8 mouse cellular contexts compared by ENCODE assay signal in genomic region chr6:51177701-51178060, GRCm38 (mm10).
DNase-seq lines count a peak whose midpoint lies in the region; ATAC-seq lines count a peak whose summit lies in the region.

No protein-coding gene starts in this region.

- H3K4me1 ChIP-seq in liver, embryonic 11.5 days (replicated peaks; ENCODE audit: control insufficient read depth, insufficient read depth, low read length), result peaks cover 6% of the 10 kb centered on the region
- H3K4me1 ChIP-seq in embryonic facial prominence, embryonic 11.5 days (ENCODE audit: control insufficient read depth, insufficient read depth, low read length), result peaks cover 2% of the 10 kb centered on the region; the same call in 1 of the 2 replicates
- no peaks in the 10 kb centered on the region for H3K4me1 ChIP-seq in hindbrain, embryonic 14.5 days (replicated peaks; ENCODE audit: control insufficient read depth, insufficient read depth, low read length)
- no peaks in the 10 kb centered on the region for H3K4me1 ChIP-seq in midbrain, embryonic 15.5 days

- H3K4me3 ChIP-seq in liver, embryonic 11.5 days (ENCODE audit: low read depth, low read length), result peak overlapping the region; percentile 43
- peak overlapping the region; percentile 9; the same call in 1 of the 2 replicates for H3K4me3 ChIP-seq in embryonic facial prominence, embryonic 11.5 days (ENCODE audit: low read depth, low read length)
- no peak overlapping the region for H3K4me3 ChIP-seq in hindbrain, embryonic 14.5 days (replicated peaks; ENCODE audit: low read length)
- H3K4me3 ChIP-seq in midbrain, embryonic 15.5 days, result no peak overlapping the region

- H3K9me3 ChIP-seq in liver, embryonic 11.5 days (ENCODE audit: control insufficient read depth, low read length), result no peaks in the 10 kb centered on the region
- H3K9me3 ChIP-seq in embryonic facial prominence, embryonic 11.5 days (replicated peaks; ENCODE audit: control insufficient read depth, low read length), result no peaks in the 10 kb centered on the region
- no peaks in the 10 kb centered on the region for H3K9me3 ChIP-seq in hindbrain, embryonic 14.5 days (ENCODE audit: control insufficient read depth, low read length)
- no peaks in the 10 kb centered on the region for H3K9me3 ChIP-seq in midbrain, embryonic 15.5 days

- ATAC-seq in liver, embryonic 11.5 days (replicated peaks; ENCODE audit: low FRiP score), result no peak
- ATAC-seq in embryonic facial prominence, embryonic 11.5 days (replicated peaks; ENCODE audit: insufficient number of reproducible peaks, low FRiP score, low TSS enrichment, low read depth), result no peak
- no peak for ATAC-seq in hindbrain, embryonic 14.5 days (ENCODE audit: low FRiP score)
- ATAC-seq in midbrain, embryonic 15.5 days (replicated peaks), result no peak

- WGBS in liver, embryonic 11.5 days, result 1% methylated on average over 14 of the region's 14 CpGs
- under 1% methylated on average over 14 of the region's 14 CpGs for WGBS in embryonic facial prominence, embryonic 11.5 days
- 2% methylated on average over 14 of the region's 14 CpGs for WGBS in hindbrain, embryonic 14.5 days
- WGBS in midbrain, embryonic 15.5 days, result 2% methylated on average over 14 of the region's 14 CpGs

- no peak overlapping the region for H3K9ac ChIP-seq in liver, embryonic 11.5 days (ENCODE audit: low read depth, low read length)
- no peak overlapping the region for H3K9ac ChIP-seq in embryonic facial prominence, embryonic 11.5 days (replicated peaks; ENCODE audit: low read length)
- no peak overlapping the region for H3K9ac ChIP-seq in hindbrain, embryonic 14.5 days
- no peak overlapping the region for H3K9ac ChIP-seq in midbrain, embryonic 15.5 days

- DNase-seq in liver, embryonic 11.5 days (ENCODE audit: low spot score), result no peak
- no peak for DNase-seq in liver
- peak; percentile 76 for DNase-seq in embryonic facial prominence, embryonic 11.5 days (ENCODE audit: low spot score)
- DNase-seq in hindbrain, embryonic 14.5 days (ENCODE audit: low spot score), result no peak
- no peak for DNase-seq in yolk sac, embryonic 10.5 days (ENCODE audit: low spot score)
- DNase-seq in spleen, adult 18-20 months, result no peak
- no peak for DNase-seq in spleen, postnatal 14 days (ENCODE audit: low spot score in 2 of 2)

- H3K27ac ChIP-seq in liver, embryonic 11.5 days (ENCODE audit: low read depth, low read length), result no peak overlapping the region
- no peak overlapping the region for H3K27ac ChIP-seq in embryonic facial prominence, embryonic 11.5 days (replicated peaks; ENCODE audit: low read depth, low read length)
- H3K27ac ChIP-seq in hindbrain, embryonic 14.5 days, result no peak overlapping the region
- no peak overlapping the region for H3K27ac ChIP-seq in midbrain, embryonic 15.5 days

- no peaks in the 10 kb centered on the region for H3K36me3 ChIP-seq in liver, embryonic 11.5 days (ENCODE audit: control insufficient read depth, insufficient read depth, low read length)
- no peaks in the 10 kb centered on the region for H3K36me3 ChIP-seq in embryonic facial prominence, embryonic 11.5 days (replicated peaks; ENCODE audit: control insufficient read depth, insufficient read depth, low read depth, low read length)
- H3K36me3 ChIP-seq in hindbrain, embryonic 14.5 days (replicated peaks; ENCODE audit: control insufficient read depth, insufficient read depth), result no peaks in the 10 kb centered on the region
- no peaks in the 10 kb centered on the region for H3K36me3 ChIP-seq in midbrain, embryonic 15.5 days (replicated peaks)

- H3K27me3 ChIP-seq in liver, embryonic 11.5 days (replicated peaks; ENCODE audit: control insufficient read depth, insufficient read depth, low read length), result peaks cover 69% of the 10 kb centered on the region
- H3K27me3 ChIP-seq in embryonic facial prominence, embryonic 11.5 days (ENCODE audit: control insufficient read depth, insufficient read depth, low read length), result peaks cover 10% of the 10 kb centered on the region
- peaks cover 93% of the 10 kb centered on the region for H3K27me3 ChIP-seq in hindbrain, embryonic 14.5 days (ENCODE audit: control insufficient read depth, insufficient read depth, low read length)
- H3K27me3 ChIP-seq in midbrain, embryonic 15.5 days (replicated peaks), result peaks cover 82% of the 10 kb centered on the region

- H3K4me2 ChIP-seq in liver, embryonic 11.5 days, result peak overlapping the region; percentile 84
- H3K4me2 ChIP-seq in embryonic facial prominence, embryonic 11.5 days (ENCODE audit: low read depth, low read length), result peak overlapping the region; percentile 10; the same call in 1 of the 2 replicates
- peak overlapping the region; percentile 11; the same call in 1 of the 2 replicates for H3K4me2 ChIP-seq in hindbrain, embryonic 14.5 days (replicated peaks)
- H3K4me2 ChIP-seq in midbrain, embryonic 15.5 days, result peak overlapping the region; percentile 18

Comparison
In these comparisons a context has a peak if more than half of its experiments do, and no peak if none do; other contexts are left out.
1. H3K4me2 ChIP-seq: peak in every context shown above with its lines; median percentile 84 in liver, embryonic 11.5 days; 18 in midbrain, embryonic 15.5 days; 11 in hindbrain, embryonic 14.5 days; 10 in embryonic facial prominence, embryonic 11.5 days.
2. H3K4me3 ChIP-seq: peak in liver, embryonic 11.5 days (single experiment) and embryonic facial prominence, embryonic 11.5 days (single experiment); none in hindbrain, embryonic 14.5 days (single experiment) and midbrain, embryonic 15.5 days (single experiment).